Comparison of ENCODE assay signal across 8 mouse cellular contexts in the genomic region with DNA sequence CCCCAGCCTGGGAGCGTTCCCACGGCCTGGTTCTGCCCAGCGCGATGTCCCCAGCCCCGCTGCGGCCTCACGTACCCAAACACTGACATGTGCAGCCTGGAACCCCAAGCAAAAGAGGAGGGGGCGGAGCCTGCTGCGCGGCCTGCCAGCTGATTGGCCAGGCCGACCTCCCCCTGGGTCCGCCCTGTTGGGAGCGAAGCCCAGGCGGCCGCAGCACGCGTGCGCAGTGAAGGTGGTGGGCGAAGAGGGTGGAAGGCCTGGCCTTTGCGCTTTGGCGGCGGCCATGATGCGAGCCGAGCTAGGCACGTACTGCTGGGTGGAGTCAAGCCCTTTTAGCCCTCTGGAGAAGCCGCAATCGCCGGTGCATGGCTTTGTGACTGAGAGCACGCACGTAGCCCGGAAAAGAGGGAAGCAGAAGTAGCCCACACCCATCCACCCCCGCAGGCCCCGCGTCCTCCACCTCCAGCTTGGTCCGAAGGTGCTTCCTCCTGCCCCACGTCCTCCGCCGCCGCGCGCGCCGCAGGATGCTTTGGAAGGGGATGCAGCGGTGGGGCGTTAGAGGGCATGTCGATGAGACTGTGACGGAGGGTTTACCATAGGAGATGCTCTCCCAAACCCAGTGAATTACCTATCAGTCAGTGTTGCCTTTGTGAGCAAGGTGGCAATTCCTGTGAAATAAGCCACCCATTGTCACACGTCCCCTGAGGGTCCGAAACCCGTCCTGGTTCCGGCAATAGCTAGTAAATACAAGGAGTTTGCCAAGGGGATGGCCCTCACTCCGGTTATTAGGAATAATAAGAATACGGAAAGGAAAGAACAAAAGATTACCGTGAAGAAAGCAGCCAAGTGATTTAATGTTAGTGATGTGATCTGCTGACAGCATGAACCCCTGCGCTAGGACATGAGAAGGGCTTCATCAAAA. TPM values are rescaled to one million over a fixed set of nuclear protein-coding genes. Genes with fewer than 3 reads are reported as not detected.
DNase-seq lines count a peak whose midpoint lies in the region; ATAC-seq lines count a peak whose summit lies in the region.

No protein-coding gene starts in this region.

- peak; percentile 99 for ATAC-seq in hindbrain, embryonic 13.5 days (ENCODE audit: low FRiP score)

- peak overlapping the region; percentile 90 for H3K9ac ChIP-seq in hindbrain, embryonic 13.5 days

- peaks cover 7% of the 10 kb centered on the region; the same call in 1 of the 2 replicates for H3K4me1 ChIP-seq in hindbrain, embryonic 13.5 days (replicated peaks)

- peak overlapping the region; percentile 99 for H3K27ac ChIP-seq in hindbrain, embryonic 13.5 days

- DNase-seq in NIH3T3 (ENCODE audit: low read depth): peak; percentile 99
- peak; percentile 99 to 100 for DNase-seq in cerebellum, postnatal 10 days
- DNase-seq in frontal cortex, postnatal 10 days (ENCODE audit: low spot score in 2 of 2): peak; percentile 96 to 97
- peak; percentile 94 to 95 for DNase-seq in layer of hippocampus, postnatal 25 days (ENCODE audit: extremely low spot score in 1 of 2, low spot score in 1 of 2)
- peak; percentile 99 for DNase-seq in lung, postnatal 25 days (ENCODE audit: low spot score)
- peak; percentile 99 for DNase-seq in retina, embryonic 14.5 days (ENCODE audit: low spot score)
- DNase-seq in thymus, postnatal 4 days: peak; percentile 99

- H3K4me2 ChIP-seq in hindbrain, embryonic 13.5 days: peak overlapping the region; percentile 78

- peaks cover 21% of the 10 kb centered on the region for H3K36me3 ChIP-seq in hindbrain, embryonic 13.5 days

- no peaks in the 10 kb centered on the region for H3K9me3 ChIP-seq in hindbrain, embryonic 13.5 days

- WGBS in hindbrain, embryonic 13.5 days: 4% methylated on average over 55 of the region's 55 CpGs

- H3K4me3 ChIP-seq in hindbrain, embryonic 13.5 days: peak overlapping the region; percentile 50

- no peaks in the 10 kb centered on the region for H3K27me3 ChIP-seq in hindbrain, embryonic 13.5 days

RNA-seq across cellular contexts. Expression of a gene that starts 0.9 kb away (rescaled TPM):
- polyA plus RNA-seq in hindbrain, embryonic 13.5 days (2015; fragmentation: Nextera tagmentation; extraction: Ambion mirVana): 0.48 and 0.65 TPM in 2 replicates
- total RNA-seq in layer of hippocampus, postnatal 25 days (2021): under 1 TPM; 0.10 to 0.23 TPM

RNA-seq across cellular contexts. Expression of a gene that starts 5.5 kb away (rescaled TPM):
- polyA plus RNA-seq in hindbrain, embryonic 13.5 days (2015; fragmentation: Nextera tagmentation; extraction: Ambion mirVana): 31.2 and 32.0 TPM in 2 replicates
- 1 to 10 TPM; 8.7 to 9.5 TPM for total RNA-seq in layer of hippocampus, postnatal 25 days (2021)

RNA-seq across cellular contexts. Expression of a gene that starts 24.7 kb away (rescaled TPM):
- polyA plus RNA-seq in hindbrain, embryonic 13.5 days (2015; fragmentation: Nextera tagmentation; extraction: Ambion mirVana): 67.4 and 70.4 TPM in 2 replicates
- total RNA-seq in layer of hippocampus, postnatal 25 days (2021): 10 to 100 TPM; 49.5 to 52.6 TPM

RNA-seq across cellular contexts. Expression of a gene that starts 25.0 kb away (rescaled TPM):
- 5.6 and 5.8 TPM in 2 replicates for polyA plus RNA-seq in hindbrain, embryonic 13.5 days (2015; fragmentation: Nextera tagmentation; extraction: Ambion mirVana)
- total RNA-seq in layer of hippocampus, postnatal 25 days (2021): 1 to 10 TPM; 2.1 to 3.9 TPM

Comparison
In these comparisons a context has a peak if more than half of its experiments do, and no peak if none do; other contexts are left out.
1. Peak in every context shown above with its lines: DNase-seq, ATAC-seq, H3K4me3 ChIP-seq and H3K27ac ChIP-seq.